Mouse (Mus musculus): Measurements from ENCODE around the gene Rasal3. TPM values are rescaled to one million over a fixed set of nuclear protein-coding genes. Genes with fewer than 3 reads are reported as not detected.
A peak's percentile ranks its signal among the peaks of the same experiment; 100 is the strongest.

Rasal3 gene
- polyA plus RNA-seq, 2 experiments = 1.9 to 3.0 TPM

GRCm38 (mm10) chr17:32445016-32445415 is 41.6 kb upstream of the Rasal3 start:
- no peak for DNase-seq (ENCODE audit: low spot score)
- WGBS = 68% methylated on average over 5 of the region's 5 CpGs

GRCm38 (mm10) chr17:32443245-32443644 is 39.9 kb upstream of the Rasal3 start:
- ATAC-seq (ENCODE audit: low FRiP score, low read depth) = no peak
- 73% methylated on average over 6 of the region's 6 CpGs for WGBS

More at GRCm38 (mm10) chr17:32445016-32445415, 41.6 kb upstream of the Rasal3 start:
- no peak for TF ChIP-seq POLR2A (IDR thresholded peaks at IDR 0.05; ENCODE audit: borderline replicate concordance, extremely low read depth, insufficient read depth, insufficient read length)
- 0 out of 2 replicates have a peak, but pooled peaks cover 4% of the 10 kb centered on the region for H3K9me3 ChIP-seq (ENCODE audit: control insufficient read depth, low read length)
- H3K27ac ChIP-seq (replicated peaks; ENCODE audit: low read depth, low read length) = no peak overlapping the region
- no peaks in the 10 kb centered on the region for H3K4me1 ChIP-seq (ENCODE audit: control insufficient read depth, insufficient read depth, low read length)
- no peak overlapping the region for H3K4me3 ChIP-seq (replicated peaks; ENCODE audit: low read length)
- no peaks in the 10 kb centered on the region for H3K27me3 ChIP-seq (ENCODE audit: control insufficient read depth, insufficient read depth, low read length)
- no peak overlapping the region for H3K4me2 ChIP-seq (replicated peaks; ENCODE audit: low read depth, low read length, severe bottlenecking)
- H3K36me3 ChIP-seq (ENCODE audit: control insufficient read depth, insufficient read depth, low read length) = no peaks in the 10 kb centered on the region
- no peak for ATAC-seq (ENCODE audit: low FRiP score, low read depth)
- no peak overlapping the region for H3K9ac ChIP-seq (ENCODE audit: low read depth, low read length, severe bottlenecking)

GRCm38 (mm10) chr17:32437106-32437505 is 33.7 kb upstream of the Rasal3 start:
- WGBS = 89% methylated on average over 4 of the region's 4 CpGs
- no peak for DNase-seq (ENCODE audit: low spot score)
- ATAC-seq (ENCODE audit: low FRiP score, low read depth) = no peak
- Histone ChIP-seq H3K4me3 (replicated peaks; ENCODE audit: low read length) (no peak overlapping the region), H3K27ac (replicated peaks; ENCODE audit: low read depth, low read length) (no peak overlapping the region), H3K9me3 (ENCODE audit: control insufficient read depth, low read length) (no peaks in the 10 kb centered on the region), H3K36me3 (ENCODE audit: control insufficient read depth, insufficient read depth, low read length) (no peaks in the 10 kb centered on the region), H3K9ac (ENCODE audit: low read depth, low read length, severe bottlenecking) (no peak overlapping the region), H3K4me2 (replicated peaks; ENCODE audit: low read depth, low read length, severe bottlenecking) (no peak overlapping the region), H3K27me3 (ENCODE audit: control insufficient read depth, insufficient read depth, low read length) (no peaks in the 10 kb centered on the region), H3K4me1 (ENCODE audit: control insufficient read depth, insufficient read depth, low read length) (no peaks in the 10 kb centered on the region)
- no peak for TF ChIP-seq POLR2A (IDR thresholded peaks at IDR 0.05; ENCODE audit: borderline replicate concordance, extremely low read depth, insufficient read depth, insufficient read length)

More at GRCm38 (mm10) chr17:32443245-32443644, 39.9 kb upstream of the Rasal3 start:
- Histone ChIP-seq H3K4me1 (ENCODE audit: control insufficient read depth, insufficient read depth, low read length) (no peaks in the 10 kb centered on the region), H3K4me2 (replicated peaks; ENCODE audit: low read depth, low read length, severe bottlenecking) (no peak overlapping the region), H3K9ac (ENCODE audit: low read depth, low read length, severe bottlenecking) (no peak overlapping the region), H3K27me3 (ENCODE audit: control insufficient read depth, insufficient read depth, low read length) (no peaks in the 10 kb centered on the region), H3K27ac (replicated peaks; ENCODE audit: low read depth, low read length) (no peak overlapping the region), H3K4me3 (replicated peaks; ENCODE audit: low read length) (no peak overlapping the region), H3K36me3 (ENCODE audit: control insufficient read depth, insufficient read depth, low read length) (no peaks in the 10 kb centered on the region), H3K9me3 (ENCODE audit: control insufficient read depth, low read length) (no peaks in the 10 kb centered on the region)
- no peak for DNase-seq (ENCODE audit: low spot score)
- TF ChIP-seq POLR2A (IDR thresholded peaks at IDR 0.05; ENCODE audit: borderline replicate concordance, extremely low read depth, insufficient read depth, insufficient read length) = no peak

- no peak overlapping the region for H3K4me3 ChIP-seq (replicated peaks; ENCODE audit: low read length)
- no peak overlapping the region for H3K4me2 ChIP-seq (replicated peaks; ENCODE audit: low read depth, low read length, severe bottlenecking)
- 69% methylated on average over 5 of the region's 5 CpGs for WGBS
- ATAC-seq (ENCODE audit: low FRiP score, low read depth) (no peak), DNase-seq (ENCODE audit: low spot score) (no peak)
- H3K4me1 ChIP-seq (ENCODE audit: control insufficient read depth, insufficient read depth, low read length) = no peaks in the 10 kb centered on the region
- no peaks in the 10 kb centered on the region for H3K27me3 ChIP-seq (ENCODE audit: control insufficient read depth, insufficient read depth, low read length)
- no peaks in the 10 kb centered on the region for H3K9me3 ChIP-seq (ENCODE audit: control insufficient read depth, low read length)
- no peak overlapping the region for H3K9ac ChIP-seq (ENCODE audit: low read depth, low read length, severe bottlenecking)
- no peak for TF ChIP-seq POLR2A (IDR thresholded peaks at IDR 0.05; ENCODE audit: borderline replicate concordance, extremely low read depth, insufficient read depth, insufficient read length)
- no peak overlapping the region for H3K27ac ChIP-seq (replicated peaks; ENCODE audit: low read depth, low read length)
- no peaks in the 10 kb centered on the region for H3K36me3 ChIP-seq (ENCODE audit: control insufficient read depth, insufficient read depth, low read length)
Measured at GRCm38 (mm10) chr17:32435151-32435550, 31.8 kb upstream of the Rasal3 start.

- ATAC-seq (ENCODE audit: low FRiP score, low read depth) (no peak), DNase-seq (ENCODE audit: low spot score) (no peak)
- Histone ChIP-seq H3K4me1 (ENCODE audit: control insufficient read depth, insufficient read depth, low read length) (no peaks in the 10 kb centered on the region), H3K4me2 (replicated peaks; ENCODE audit: low read depth, low read length, severe bottlenecking) (no peak overlapping the region), H3K9ac (ENCODE audit: low read depth, low read length, severe bottlenecking) (no peak overlapping the region), H3K36me3 (ENCODE audit: control insufficient read depth, insufficient read depth, low read length) (no peaks in the 10 kb centered on the region), H3K27ac (replicated peaks; ENCODE audit: low read depth, low read length) (no peak overlapping the region), H3K9me3 (ENCODE audit: control insufficient read depth, low read length) (no peaks in the 10 kb centered on the region), H3K4me3 (replicated peaks; ENCODE audit: low read length) (no peak overlapping the region), H3K27me3 (ENCODE audit: control insufficient read depth, insufficient read depth, low read length) (no peaks in the 10 kb centered on the region)
- no peak for TF ChIP-seq POLR2A (IDR thresholded peaks at IDR 0.05; ENCODE audit: borderline replicate concordance, extremely low read depth, insufficient read depth, insufficient read length)
- 70% methylated on average over 4 of the region's 4 CpGs for WGBS
Measured at GRCm38 (mm10) chr17:32434324-32434723, 30.9 kb upstream of the Rasal3 start.

GRCm38 (mm10) chr17:32431972-32432371 is 28.6 kb upstream of the Rasal3 start:
- Histone ChIP-seq H3K27ac (replicated peaks; ENCODE audit: low read depth, low read length) (no peak overlapping the region), H3K9ac (ENCODE audit: low read depth, low read length, severe bottlenecking) (no peak overlapping the region), H3K4me1 (ENCODE audit: control insufficient read depth, insufficient read depth, low read length) (no peaks in the 10 kb centered on the region), H3K27me3 (ENCODE audit: control insufficient read depth, insufficient read depth, low read length) (no peaks in the 10 kb centered on the region), H3K4me3 (replicated peaks; ENCODE audit: low read length) (no peak overlapping the region), H3K9me3 (ENCODE audit: control insufficient read depth, low read length) (no peaks in the 10 kb centered on the region), H3K36me3 (ENCODE audit: control insufficient read depth, insufficient read depth, low read length) (no peaks in the 10 kb centered on the region), H3K4me2 (replicated peaks; ENCODE audit: low read depth, low read length, severe bottlenecking) (no peak overlapping the region)
- no peak for TF ChIP-seq POLR2A (IDR thresholded peaks at IDR 0.05; ENCODE audit: borderline replicate concordance, extremely low read depth, insufficient read depth, insufficient read length)
- ATAC-seq (ENCODE audit: low FRiP score, low read depth) (no peak), DNase-seq (ENCODE audit: low spot score) (peak; percentile 45)
- 69% methylated on average over 3 of the region's 3 CpGs for WGBS

Data from limb, embryonic 14.5 days (tissue).